Mouse (Mus musculus) lung, postnatal 4 days (tissue): ENCODE data around the gene Galntl6.

Experiments
- DNase-seq, 2 experiments: peaks; one replicate each; pipeline ENCODE4 v3.0.0; 2021

The Galntl6 gene

GRCm38 (mm10) chr8:58244830-58245229, 667.6 kb downstream of the Galntl6 start:
- no peak for DNase-seq

- no peak for DNase-seq
These were observed 678.2 kb downstream of the Galntl6 start for GRCm38 (mm10) chr8:58234220-58234619.

GRCm38 (mm10) chr8:58228725-58229124, 683.7 kb downstream of the Galntl6 start:
- DNase-seq: no peak

GRCm38 (mm10) chr8:58217885-58218284, 694.6 kb downstream of the Galntl6 start:
- DNase-seq: no peak

GRCm38 (mm10) chr8:58189694-58190093, 722.7 kb downstream of the Galntl6 start:
- DNase-seq: no peak

GRCm38 (mm10) chr8:58146961-58147360, 765.5 kb downstream of the Galntl6 start:
- peak in 1 of 2 experiments; percentile 11 for DNase-seq

GRCm38 (mm10) chr8:58086733-58087132, 825.7 kb downstream of the Galntl6 start:
- DNase-seq: no peak

- no peak for DNase-seq
These were observed 827.5 kb downstream of the Galntl6 start for GRCm38 (mm10) chr8:58084931-58085330.

- DNase-seq: no peak
These were observed 830.7 kb downstream of the Galntl6 start for GRCm38 (mm10) chr8:58081715-58082114.

GRCm38 (mm10) chr8:58074611-58075010, 837.8 kb downstream of the Galntl6 start:
- no peak for DNase-seq

GRCm38 (mm10) chr8:58073733-58074132, 838.7 kb downstream of the Galntl6 start:
- DNase-seq: no peak

- DNase-seq: no peak
These were observed 880.2 kb downstream of the Galntl6 start for GRCm38 (mm10) chr8:58032271-58032670.

GRCm38 (mm10) chr8:58025558-58025957, 886.9 kb downstream of the Galntl6 start:
- DNase-seq: peak in 1 of 2 experiments; percentile 23

GRCm38 (mm10) chr8:58025094-58025493, 887.3 kb downstream of the Galntl6 start:
- DNase-seq: peak; percentile 4 to 43

GRCm38 (mm10) chr8:58023426-58024176, 888.8 kb downstream of the Galntl6 start:
- DNase-seq: no peak

GRCm38 (mm10) chr8:57989428-57990171, 922.8 kb downstream of the Galntl6 start:
- DNase-seq: no peak

- DNase-seq: no peak
These were observed 935.1 kb downstream of the Galntl6 start for GRCm38 (mm10) chr8:57977372-57977771.

GRCm38 (mm10) chr8:57974093-57974492, 938.3 kb downstream of the Galntl6 start:
- no peak for DNase-seq

- no peak for DNase-seq
These were observed 939.6 kb downstream of the Galntl6 start for GRCm38 (mm10) chr8:57972832-57973231.

- no peak for DNase-seq
These were observed 945.8 kb downstream of the Galntl6 start for GRCm38 (mm10) chr8:57966676-57967075.

GRCm38 (mm10) chr8:57965508-57965907, 946.9 kb downstream of the Galntl6 start:
- no peak for DNase-seq

- DNase-seq: no peak
These were observed 949.9 kb downstream of the Galntl6 start for GRCm38 (mm10) chr8:57962286-57963110.

GRCm38 (mm10) chr8:57959136-57959535, 953.3 kb downstream of the Galntl6 start:
- DNase-seq: no peak
